Mouse (Mus musculus) MEL (cell line): ENCODE results near the gene 3110082I17Rik. TPM values are rescaled to one million over a fixed set of nuclear protein-coding genes. Genes with fewer than 3 reads are reported as not detected.

ENCODE experiments used
- DNase-seq: peaks from one replicate; pipeline ENCODE4 v3.0.0; 2011; ENCODE audit warnings: low read depth, low spot score
- H3K27ac ChIP-seq: 2 replicates; pipeline ENCODE4 v1.5.1; 2012; ENCODE audit warnings: low read depth, mild to moderate bottlenecking, control low read depth, low read length, moderate library complexity; ENCODE audit not compliant: control insufficient read depth
- H3K27me3 ChIP-seq, 2 experiments: fragments of 150-350 bp in 1 of 2; sonication (generic) in 1 of 2; 2 replicates each; pipeline ENCODE4 v1.6.1; 2012; ENCODE audit warnings: low read length in 2 of 2, mild to moderate bottlenecking in 2 of 2, improper control_type of control experiment in 1 of 2, moderate library complexity in 1 of 2; ENCODE audit not compliant: insufficient read depth in 2 of 2, control insufficient read depth in 1 of 2
- H3K36me3 ChIP-seq, 2 experiments: 2 replicates each; pipeline ENCODE4 v1.6.1; 2012 to 2014; ENCODE audit warnings: low read length in 2 of 2, improper control_type of control experiment in 1 of 2, inconsistent platforms in 1 of 2, mild to moderate bottlenecking in 1 of 2; ENCODE audit not compliant: insufficient read depth in 2 of 2, control insufficient read depth in 1 of 2
- H3K4me1 ChIP-seq, 2 experiments: fragments of 150-350 bp in 1 of 2; sonication (generic) in 1 of 2; 2 replicates each; pipeline ENCODE4 v1.6.1; 2012; ENCODE audit warnings: low read length in 2 of 2, improper control_type of control experiment in 1 of 2, mild to moderate bottlenecking in 1 of 2; ENCODE audit not compliant: insufficient read depth in 2 of 2, control insufficient read depth in 1 of 2
- H3K4me3 ChIP-seq, 2 experiments: fragments of 150-350 bp in 1 of 2; sonication (generic) in 1 of 2; 2 replicates each; pipeline ENCODE4 v1.5.1; 2012; ENCODE audit warnings: low read depth in 2 of 2, low read length in 2 of 2, mild to moderate bottlenecking in 2 of 2, moderate library complexity in 2 of 2, control low read depth in 1 of 2, improper control_type of control experiment in 1 of 2; ENCODE audit not compliant: control insufficient read depth in 1 of 2, insufficient read depth in 1 of 2
- H3K79me2 ChIP-seq: 2 replicates; pipeline ENCODE4 v1.6.1; 2012; ENCODE audit warnings: mild to moderate bottlenecking, low read length, moderate library complexity; ENCODE audit not compliant: control insufficient read depth, poor library complexity, insufficient read depth
- H3K9ac ChIP-seq: 2 replicates; pipeline ENCODE4 v1.6.1; 2012; ENCODE audit warnings: low read depth, mild to moderate bottlenecking, control low read depth, low read length, moderate library complexity; ENCODE audit not compliant: control insufficient read depth, poor library complexity, severe bottlenecking
- H3K9me3 ChIP-seq: fragments of 150-350 bp; sonication (generic); replicated peaks from 2 replicates; pipeline ENCODE4 v1.6.1; 2012; ENCODE audit warnings: mild to moderate bottlenecking, low read length, improper control_type of control experiment, moderate library complexity; ENCODE audit not compliant: insufficient read depth
- BHLHE40 ChIP-seq: IDR thresholded peaks from 2 replicates; pipeline ENCODE4 v1.6.1; 2012; ENCODE audit warnings: low read depth, mild to moderate bottlenecking, inconsistent platforms, low read length, improper control_type of control experiment, borderline replicate concordance
- CHD1 ChIP-seq: IDR thresholded peaks from 2 replicates; pipeline ENCODE4 v1.6.1; 2012; ENCODE audit warnings: low read depth, mild to moderate bottlenecking, inconsistent platforms, low read length, improper control_type of control experiment
- ETS1 ChIP-seq: IDR thresholded peaks from 2 replicates; pipeline ENCODE4 v1.6.1; 2012; ENCODE audit warnings: low read depth, mild to moderate bottlenecking, inconsistent platforms, low read length, improper control_type of control experiment, moderate library complexity
- GABPA ChIP-seq: IDR thresholded peaks from 2 replicates; pipeline ENCODE4 v1.6.1; 2012; ENCODE audit warnings: low read depth, mild to moderate bottlenecking, inconsistent platforms, low read length, improper control_type of control experiment, moderate library complexity
- KAT2A ChIP-seq: conservative IDR thresholded peaks from 2 replicates; pipeline ENCODE4 v1.6.1; 2012; ENCODE audit warnings: low read depth, low read length, improper control_type of control experiment, inconsistent platforms
- MEF2A ChIP-seq: IDR thresholded peaks from 2 replicates; pipeline ENCODE4 v1.6.1; 2014; ENCODE audit warnings: low read depth, mild to moderate bottlenecking, inconsistent platforms, low read length, improper control_type of control experiment; ENCODE audit not compliant: poor library complexity, insufficient replicate concordance, severe bottlenecking; ENCODE audit errors: extremely low read depth
- MYB ChIP-seq: IDR thresholded peaks from 2 replicates; pipeline ENCODE4 v1.6.1; 2011; ENCODE audit warnings: mild to moderate bottlenecking, low read depth, low read length, improper control_type of control experiment
- NRF1 ChIP-seq: IDR thresholded peaks from 2 replicates; pipeline ENCODE4 v1.6.1; 2014; ENCODE audit warnings: low read depth, mild to moderate bottlenecking, inconsistent platforms, low read length, improper control_type of control experiment, moderate library complexity; ENCODE audit not compliant: poor library complexity, insufficient read depth, severe bottlenecking
- POLR2AphosphoS2 ChIP-seq: IDR thresholded peaks from 2 replicates; pipeline ENCODE4 v1.6.1; 2011; ENCODE audit warnings: low read length, improper control_type of control experiment
- POLR2AphosphoS5 ChIP-seq: IDR thresholded peaks from 2 replicates; pipeline ENCODE4 v1.6.1; 2012; ENCODE audit warnings: low read depth, borderline replicate concordance, mild to moderate bottlenecking, inconsistent platforms, low read length, moderate library complexity, mixed read lengths
- TCF12 ChIP-seq: IDR thresholded peaks from 2 replicates; pipeline ENCODE4 v1.6.1; 2014; ENCODE audit warnings: low read depth, mild to moderate bottlenecking, inconsistent platforms, low read length, improper control_type of control experiment, moderate library complexity
- UBTF ChIP-seq: IDR thresholded peaks from 2 replicates; pipeline ENCODE4 v1.6.1; 2012; ENCODE audit warnings: low read depth, mild to moderate bottlenecking, inconsistent platforms, low read length, improper control_type of control experiment, moderate library complexity, borderline replicate concordance; ENCODE audit not compliant: insufficient read depth
- USF2 ChIP-seq, 2 experiments: IDR thresholded peaks; 2 replicates each; pipeline ENCODE4 v1.6.1; 2011 to 2012; ENCODE audit warnings: improper control_type of control experiment in 2 of 2, low read length in 2 of 2, borderline replicate concordance in 1 of 2, inconsistent platforms in 1 of 2, low read depth in 1 of 2, mild to moderate bottlenecking in 1 of 2; ENCODE audit not compliant: insufficient read depth in 1 of 2
- ZC3H11A ChIP-seq: IDR thresholded peaks from 2 replicates; pipeline ENCODE4 v1.6.1; 2012; ENCODE audit warnings: low read depth, mild to moderate bottlenecking, inconsistent platforms, low read length, improper control_type of control experiment
- polyA plus RNA-seq, 2 experiments: library from polyadenylated mRNA; stranded (reverse) in 1 of 2; unstranded in 1 of 2; fragments of >175 nt in 1 of 2; fragments of >200 nt in 1 of 2; gene quantifications; 2 replicates each; pipeline versions ENCODE4 v1.2.1 to v1.2.4; 2012; ENCODE audit warnings: low replicate concordance in 2 of 2, low read depth in 1 of 2; ENCODE audit not compliant: insufficient read length in 2 of 2, insufficient read depth in 1 of 2, missing spikeins in 1 of 2
- total RNA-seq: library from RNA; depleted of rRNA; stranded (reverse); fragments of 300-350 nt; gene quantifications from 2 replicates; pipeline ENCODE4 v1.2.3, GENCODE M21; 2012

Gene 3110082I17Rik
- total and polyA plus RNA-seq, 3 experiments: 58.1 to 79.5 TPM; not detected in 1

GRCm38 (mm10) chr5:139388694-139389675, 71.3 kb downstream of the 3110082I17Rik start (continued):
- TF ChIP-seq BHLHE40: peak; percentile 66; the same call in 1 of the 2 replicates
- no peak; the same call in 1 of the 2 replicates for TF ChIP-seq POLR2AphosphoS2
- TF ChIP-seq ETS1: peak; percentile 96
- peak; percentile 53; the same call in 1 of the 2 replicates for TF ChIP-seq MYB
- TF ChIP-seq USF2 (IDR thresholded peaks at IDR 0.05; ENCODE audit: borderline replicate concordance in 1 of 2, insufficient read depth in 1 of 2, low read depth in 1 of 2, low read length in 2 of 2): no peak
- peak; percentile 94 for TF ChIP-seq TCF12
- TF ChIP-seq POLR2AphosphoS5: no peak; the same call in 1 of the 2 replicates

GRCm38 (mm10) chr5:139388195-139388570, 72.1 kb downstream of the 3110082I17Rik start:
- no peaks in the 10 kb centered on the region for H3K27me3 ChIP-seq
- H3K4me3 ChIP-seq: no peak overlapping the region
- TF ChIP-seq UBTF (no peak), MYB (no peak), NRF1 (no peak)
- H3K9me3 ChIP-seq: no peaks in the 10 kb centered on the region
- H3K9ac ChIP-seq: peak overlapping the region; percentile 35
- peaks cover 0 to 35% of the 10 kb centered on the region in 2 experiments; a peak in 2 of 4 replicates for H3K36me3 ChIP-seq
- H3K79me2 ChIP-seq: peaks cover 11% of the 10 kb centered on the region
- H3K4me1 ChIP-seq: peaks cover 27 to 46% of the 10 kb centered on the region in 2 experiments
- peak overlapping the region; percentile 91 for H3K27ac ChIP-seq
- no peak for DNase-seq

GRCm38 (mm10) chr5:139387329-139388194, 72.8 kb downstream of the 3110082I17Rik start:
- peaks cover 12% of the 10 kb centered on the region for H3K79me2 ChIP-seq
- H3K4me1 ChIP-seq: peaks cover 30 to 51% of the 10 kb centered on the region in 2 experiments
- H3K9ac ChIP-seq: peak overlapping the region; percentile 35
- DNase-seq: peak; percentile 40
- H3K27me3 ChIP-seq: no peaks in the 10 kb centered on the region
- TF ChIP-seq ZC3H11A (no peak), MEF2A (no peak), GABPA (no peak), CHD1 (no peak), KAT2A (no peak)
- TF ChIP-seq, all 39 proteins: peak for 0
- Histone ChIP-seq H3K36me3 (peaks cover 0 to 39% of the 10 kb centered on the region in 2 experiments; a peak in 2 of 4 replicates), H3K4me3 (no peak overlapping the region), H3K27ac (peak overlapping the region; percentile 91), H3K9me3 (no peaks in the 10 kb centered on the region)
